Mouse (Mus musculus) liver, embryonic 14.5 days (tissue): Measurements from ENCODE around the gene Eif4a1.

ENCODE experiments used
- CTCF ChIP-seq: IDR thresholded peaks from 2 replicates; pipeline ENCODE4 v1.5.1; 2016; ENCODE audit warnings: antibody characterized with exemption, low read depth, control low read depth
- EP300 ChIP-seq: IDR thresholded peaks from 2 replicates; pipeline ENCODE4 v1.6.1; 2016; ENCODE audit warnings: antibody characterized with exemption, low read depth

GRCm38 (mm10) chr11:69671726-69672124, 498 bp downstream of the Eif4a1 start:
- no peak; the same call in 1 of the 2 replicates for TF ChIP-seq CTCF
- no peak for TF ChIP-seq EP300
